8 mouse cellular contexts compared by ENCODE assay signal in genomic region chr6:52158276-52159051, GRCm38 (mm10). TPM values are rescaled to one million over a fixed set of nuclear protein-coding genes. Genes with fewer than 3 reads are reported as not detected.
A peak's percentile ranks its signal among the peaks of the same experiment; 100 is the strongest.
DNase-seq lines count a peak whose midpoint lies in the region; ATAC-seq and TF ChIP-seq lines count a peak whose summit lies in the region.

Gene Hoxa1 (minus strand): TSS chr6:52158317.

- no peak for TF ChIP-seq CTCF in ES-Bruce4 (IDR thresholded peaks at IDR 0.05; ENCODE audit: low read depth, low read length)
- TF ChIP-seq CTCF in liver, postnatal 0 days (IDR thresholded peaks at IDR 0.05; ENCODE audit: low read depth): no peak

- H3K36me3 ChIP-seq in ES-Bruce4 (ENCODE audit: control insufficient read depth, insufficient read depth, low read length, poor library complexity, severe bottlenecking): no peaks in the 10 kb centered on the region
- peaks cover 4% of the 10 kb centered on the region; the same call in 1 of the 2 replicates for H3K36me3 ChIP-seq in intestine, embryonic 14.5 days (ENCODE audit: control insufficient read depth, insufficient read depth, low read length)
- no peaks in the 10 kb centered on the region for H3K36me3 ChIP-seq in liver, postnatal 0 days (replicated peaks; ENCODE audit: insufficient read depth, low read length)
- H3K36me3 ChIP-seq in neural tube, embryonic 11.5 days (ENCODE audit: control insufficient read depth, insufficient read depth, low read length): no peaks in the 10 kb centered on the region; the same call in 1 of the 2 replicates

- peak within 1 kb of the TSS; percentile 70 for H3K4me2 ChIP-seq in intestine, embryonic 14.5 days (ENCODE audit: low read length)
- H3K4me2 ChIP-seq in liver, postnatal 0 days (ENCODE audit: low read depth, low read length): peak within 1 kb of the TSS; percentile 93
- peak within 1 kb of the TSS; percentile 78 for H3K4me2 ChIP-seq in neural tube, embryonic 11.5 days (ENCODE audit: low read depth)

- peaks cover 7% of the 10 kb centered on the region for H3K4me1 ChIP-seq in ES-Bruce4 (ENCODE audit: control insufficient read depth, insufficient read depth, low read length)
- peaks cover 35% of the 10 kb centered on the region for H3K4me1 ChIP-seq in intestine, embryonic 14.5 days (replicated peaks; ENCODE audit: control insufficient read depth, insufficient read depth, low read length)
- peaks cover 9% of the 10 kb centered on the region for H3K4me1 ChIP-seq in liver, postnatal 0 days (ENCODE audit: insufficient read depth)
- H3K4me1 ChIP-seq in neural tube, embryonic 11.5 days (ENCODE audit: control insufficient read depth, insufficient read depth, low read length): peaks cover 47% of the 10 kb centered on the region

- DNase-seq in brain, adult 2 months (ENCODE audit: low read depth, low spot score): peak; percentile 36
- peak; percentile 70 for DNase-seq in gastrocnemius, postnatal 25 days
- peak; percentile 92 for DNase-seq in intestine, embryonic 14.5 days (ENCODE audit: low spot score)
- DNase-seq in liver, postnatal 0 days: peak; percentile 72
- DNase-seq in neural tube, embryonic 11.5 days (ENCODE audit: low spot score): peak; percentile 95
- DNase-seq in urinary bladder, postnatal 14 days (ENCODE audit: low spot score): peak; percentile 82
- DNase-seq in left cerebral cortex, adult 18-20 months (ENCODE audit: low spot score in 2 of 2): no peak

- H3K9ac ChIP-seq in ES-Bruce4 (ENCODE audit: low read depth, poor library complexity, severe bottlenecking): peak within 1 kb of the TSS; percentile 90
- peak within 1 kb of the TSS; percentile 87 for H3K9ac ChIP-seq in intestine, embryonic 14.5 days (ENCODE audit: low read length)
- peak within 1 kb of the TSS; percentile 50 for H3K9ac ChIP-seq in liver, postnatal 0 days (replicated peaks)
- H3K9ac ChIP-seq in neural tube, embryonic 11.5 days (ENCODE audit: low read length): peak within 1 kb of the TSS; percentile 96

- H3K27ac ChIP-seq in ES-Bruce4 (ENCODE audit: insufficient read depth, low read length): no peak within 1 kb of the TSS
- peak within 1 kb of the TSS; percentile 93 for H3K27ac ChIP-seq in intestine, embryonic 14.5 days (ENCODE audit: low read depth)
- peak within 1 kb of the TSS; percentile 72 for H3K27ac ChIP-seq in liver, postnatal 0 days (ENCODE audit: low read depth)
- peak within 1 kb of the TSS; percentile 99 for H3K27ac ChIP-seq in neural tube, embryonic 11.5 days (ENCODE audit: low read depth, low read length)

- ATAC-seq in intestine, embryonic 14.5 days (replicated peaks; ENCODE audit: low FRiP score, low TSS enrichment, low read depth): peak; percentile 86
- ATAC-seq in liver, postnatal 0 days: peak; percentile 77
- peak; percentile 85 for ATAC-seq in neural tube, embryonic 11.5 days (ENCODE audit: insufficient read depth, low FRiP score, low TSS enrichment)

- H3K9me3 ChIP-seq in ES-Bruce4 (replicated peaks; ENCODE audit: control insufficient read depth, insufficient read depth, low read length, poor library complexity, severe bottlenecking): no peaks in the 10 kb centered on the region
- H3K9me3 ChIP-seq in intestine, embryonic 14.5 days (ENCODE audit: control insufficient read depth, low read length): no peaks in the 10 kb centered on the region
- no peaks in the 10 kb centered on the region for H3K9me3 ChIP-seq in liver, postnatal 0 days (ENCODE audit: low read length)
- H3K9me3 ChIP-seq in neural tube, embryonic 11.5 days (ENCODE audit: control insufficient read depth, low read length): no peaks in the 10 kb centered on the region

- under 1% methylated on average over 54 of the region's 55 CpGs for WGBS in intestine, embryonic 14.5 days
- WGBS in liver, postnatal 0 days (ENCODE audit: insufficient replicate concordance): under 1% methylated on average over 54 of the region's 55 CpGs
- under 1% methylated on average over 55 of the region's 55 CpGs for WGBS in neural tube, embryonic 11.5 days

- no peak for TF ChIP-seq POLR2A in ES-Bruce4 (IDR thresholded peaks at IDR 0.05; ENCODE audit: insufficient read depth, low read length)

- H3K4me3 ChIP-seq in ES-Bruce4 (ENCODE audit: low read depth, low read length): peak within 1 kb of the TSS; percentile 89
- peak within 1 kb of the TSS; percentile 59 for H3K4me3 ChIP-seq in intestine, embryonic 14.5 days (ENCODE audit: low read depth, low read length)
- H3K4me3 ChIP-seq in liver, postnatal 0 days (ENCODE audit: low read depth, low read length): peak within 1 kb of the TSS; percentile 63
- peak within 1 kb of the TSS; percentile 91 for H3K4me3 ChIP-seq in neural tube, embryonic 11.5 days (ENCODE audit: low read depth, low read length)

- H3K27me3 ChIP-seq in ES-Bruce4 (ENCODE audit: control insufficient read depth, insufficient read depth, low read length, poor library complexity, severe bottlenecking): peaks cover 21% of the 10 kb centered on the region
- H3K27me3 ChIP-seq in intestine, embryonic 14.5 days (replicated peaks; ENCODE audit: control insufficient read depth, insufficient read depth, low read length): peaks cover 42% of the 10 kb centered on the region
- peaks cover 91% of the 10 kb centered on the region for H3K27me3 ChIP-seq in liver, postnatal 0 days (ENCODE audit: insufficient read depth, low read length)
- no peaks in the 10 kb centered on the region for H3K27me3 ChIP-seq in neural tube, embryonic 11.5 days (ENCODE audit: control insufficient read depth, insufficient read depth, low read length)

- peak; percentile 77; the same call in 1 of the 2 replicates for TF ChIP-seq EP300 in ES-Bruce4 (IDR thresholded peaks at IDR 0.05; ENCODE audit: insufficient read depth, low read depth, low read length)
- no peak for TF ChIP-seq EP300 in liver, postnatal 0 days (IDR thresholded peaks at IDR 0.05; ENCODE audit: low read depth)

RNA-seq across cellular contexts. Expression of gene Hoxa1, which starts in this region (rescaled TPM):
- 2.7 and 2.9 TPM in 2 replicates for polyA plus RNA-seq in ES-Bruce4 (2011; ENCODE audit: insufficient read depth, insufficient read length, low read depth, missing spikeins)
- total RNA-seq in gastrocnemius, postnatal 25 days (2021): under 1 TPM in 1 of 2 experiments, not detected in 1; 0.21 TPM
- polyA plus RNA-seq in intestine, embryonic 14.5 days (2014; fragmentation: Nextera tagmentation; extraction: Ambion mirVana): 1.2 and 1.4 TPM in 2 replicates
- 0.11 and 0.16 TPM in 2 replicates for polyA plus RNA-seq in liver, postnatal 0 days (2015; fragmentation: Nextera tagmentation; extraction: Ambion mirVana)
- polyA plus RNA-seq in neural tube, embryonic 11.5 days (2014; fragmentation: Nextera tagmentation; extraction: Ambion mirVana): 8.0 and 9.3 TPM in 2 replicates
- not detected for total RNA-seq in left cerebral cortex, adult 18-20 months (2021)

Comparison
In these comparisons a context has a peak if more than half of its experiments do, and no peak if none do; other contexts are left out.
1. Peak in DNase-seq in gastrocnemius, postnatal 25 days; RNA of the gene not detected or under 1 TPM.
2. Peak in DNase-seq, ATAC-seq, H3K4me3 ChIP-seq, H3K27ac ChIP-seq, H3K9ac ChIP-seq and H3K4me2 ChIP-seq in liver, postnatal 0 days; RNA of the gene not detected or under 1 TPM.
3. DNase-seq: peak in brain, adult 2 months (single experiment), intestine, embryonic 14.5 days (single experiment), neural tube, embryonic 11.5 days (single experiment) and urinary bladder, postnatal 14 days (single experiment); none in left cerebral cortex, adult 18-20 months (0 of 2).
4. Peak in every context shown above with its lines, with median percentiles within 50 percentile points of each other: H3K4me3 ChIP-seq, H3K9ac ChIP-seq, ATAC-seq and H3K4me2 ChIP-seq.